ENCODE assay signal across 9 mouse cellular contexts in genomic region chr15:3228185-3228584, GRCm38 (mm10). TPM values are rescaled to one million over a fixed set of nuclear protein-coding genes. Genes with fewer than 3 reads are reported as not detected.
DNase-seq lines count a peak whose midpoint lies in the region; ATAC-seq lines count a peak whose summit lies in the region.
"Had no signal": no experiment of that assay in that cellular context is flagged by ENCODE, and none has a peak within 500 bp of the region (broad histone marks: within the 10 kb centered on the region; RNA-seq: fewer than 3 reads in every experiment).

No protein-coding gene starts in this region.

- H3K9ac ChIP-seq in kidney, embryonic 14.5 days (ENCODE audit: low read depth, low read length) = no peak overlapping the region
- no peak overlapping the region for H3K9ac ChIP-seq in kidney, embryonic 16.5 days (replicated peaks; ENCODE audit: low read length)

- H3K4me2 ChIP-seq in kidney, embryonic 14.5 days (replicated peaks; ENCODE audit: low read depth, low read length) = no peak overlapping the region
- no peak overlapping the region for H3K4me2 ChIP-seq in kidney, embryonic 16.5 days (replicated peaks; ENCODE audit: low read depth, low read length)

- no peaks in the 10 kb centered on the region for H3K9me3 ChIP-seq in kidney, embryonic 14.5 days (ENCODE audit: control insufficient read depth, low read length)
- H3K9me3 ChIP-seq in kidney, embryonic 16.5 days (ENCODE audit: low read length) = no peaks in the 10 kb centered on the region

- no peak overlapping the region for H3K27ac ChIP-seq in kidney, embryonic 14.5 days (ENCODE audit: low read depth, low read length)
- no peak overlapping the region for H3K27ac ChIP-seq in kidney, embryonic 16.5 days (ENCODE audit: low read length)

- no peak for ATAC-seq in kidney, embryonic 14.5 days (ENCODE audit: low FRiP score, low TSS enrichment)
- peak; percentile 42; the same call in 1 of the 2 replicates for ATAC-seq in kidney, embryonic 16.5 days (ENCODE audit: low FRiP score, low TSS enrichment)
- no peak for ATAC-seq in monocyte, adult 5-6 weeks (replicated peaks; ENCODE audit: insufficient number of reproducible peaks, low FRiP score, low TSS enrichment, poor library complexity, severe bottlenecking)

- no peaks in the 10 kb centered on the region for H3K36me3 ChIP-seq in kidney, embryonic 14.5 days (ENCODE audit: control insufficient read depth, insufficient read depth, low read length)
- no peaks in the 10 kb centered on the region for H3K36me3 ChIP-seq in kidney, embryonic 16.5 days (ENCODE audit: insufficient read depth, low read length)

- H3K4me1 ChIP-seq in kidney, embryonic 14.5 days (ENCODE audit: control insufficient read depth, insufficient read depth, low read length) = no peaks in the 10 kb centered on the region
- 0 out of 2 replicates have a peak, but pooled peaks cover 6% of the 10 kb centered on the region for H3K4me1 ChIP-seq in kidney, embryonic 16.5 days (ENCODE audit: insufficient read depth, low read length)

- H3K27me3 ChIP-seq in kidney, embryonic 14.5 days (ENCODE audit: control insufficient read depth, insufficient read depth, low read length) = no peaks in the 10 kb centered on the region
- no peaks in the 10 kb centered on the region for H3K27me3 ChIP-seq in kidney, embryonic 16.5 days (ENCODE audit: insufficient read depth, low read length)

- WGBS in kidney, embryonic 14.5 days = 62% methylated on average over 2 of the region's 2 CpGs
- WGBS in kidney, embryonic 16.5 days = 52% methylated on average over 2 of the region's 2 CpGs

- H3K4me3 ChIP-seq in kidney, embryonic 14.5 days (ENCODE audit: low read length) = no peak overlapping the region
- H3K4me3 ChIP-seq in kidney, embryonic 16.5 days (ENCODE audit: low read length) = no peak overlapping the region

- peak; percentile 44 for DNase-seq in kidney, adult 11 months
- DNase-seq in heart, adult 8-10 months (ENCODE audit: low spot score) = peak; percentile 82
- DNase-seq in lung, postnatal 25 days (ENCODE audit: low spot score) = peak; percentile 76
- DNase-seq in right cerebral cortex, postnatal 4 days = no peak
- DNase-seq in cerebellum, postnatal 14 days = no peak
- DNase-seq: cerebellum, adult 18-20 months had no signal

RNA-seq across cellular contexts. Expression of gene Selenop, which starts 40.2 kb away (rescaled TPM):
- 129 and 140 TPM in 2 replicates for polyA plus RNA-seq in kidney, embryonic 14.5 days (2014; fragmentation: Nextera tagmentation; extraction: Ambion mirVana)
- total RNA-seq in heart, adult 8-10 months (2022) = 100 to 1,000 TPM; 281 to 334 (median 316) TPM
- 158 and 163 TPM in 2 replicates for polyA plus RNA-seq in kidney, embryonic 16.5 days (2015; fragmentation: Nextera tagmentation; extraction: Ambion mirVana)
- 257 to 287 TPM (median 259 TPM) in 3 replicates for total RNA-seq in monocyte, adult 5-6 weeks (2017)

Comparison
In these comparisons a context has a peak if more than half of its experiments do, and no peak if none do; other contexts are left out.
1. DNase-seq: peak in kidney, adult 11 months (single experiment), heart, adult 8-10 months (single experiment) and lung, postnatal 25 days (single experiment); none in right cerebral cortex, postnatal 4 days (single experiment) and cerebellum, postnatal 14 days (0 of 2).